Mouse (Mus musculus): Measurements from ENCODE around the gene Prkg1. TPM values are rescaled to one million over a fixed set of nuclear protein-coding genes. Genes with fewer than 3 reads are reported as not detected.

Gene Prkg1
- polyA plus RNA-seq, 1 experiment from 2014 or later: 10.3 TPM

GRCm38 (mm10) chr19:31754642-31755287 is 10.1 kb downstream of the Prkg1 start:
- WGBS: 50% methylated on average over 9 of the region's 9 CpGs
- Histone ChIP-seq H3K27ac (ENCODE audit: low read depth, low read length) (no peak overlapping the region), H3K9ac (replicated peaks; ENCODE audit: low read depth, low read length) (no peak overlapping the region), H3K27me3 (ENCODE audit: control insufficient read depth, insufficient read depth, low read length) (no peaks in the 10 kb centered on the region), H3K4me1 (ENCODE audit: control insufficient read depth, insufficient read depth, low read length) (peaks cover 3% of the 10 kb centered on the region; the same call in 1 of the 2 replicates), H3K4me2 (ENCODE audit: low read depth, low read length) (no peak overlapping the region), H3K36me3 (ENCODE audit: control insufficient read depth, insufficient read depth, low read length) (no peaks in the 10 kb centered on the region), H3K9me3 (ENCODE audit: control insufficient read depth, low read length) (no peaks in the 10 kb centered on the region), H3K4me3 (ENCODE audit: low read depth, low read length) (no peak overlapping the region)
- no peak for ATAC-seq (ENCODE audit: low read depth)

GRCm38 (mm10) chr19:31750976-31751676 is 13.7 kb downstream of the Prkg1 start:
- H3K9me3 ChIP-seq (ENCODE audit: control insufficient read depth, low read length): no peaks in the 10 kb centered on the region
- H3K4me1 ChIP-seq (ENCODE audit: control insufficient read depth, insufficient read depth, low read length): peaks cover 3% of the 10 kb centered on the region; the same call in 1 of the 2 replicates
- no peaks in the 10 kb centered on the region for H3K36me3 ChIP-seq (ENCODE audit: control insufficient read depth, insufficient read depth, low read length)
- no peaks in the 10 kb centered on the region for H3K27me3 ChIP-seq (ENCODE audit: control insufficient read depth, insufficient read depth, low read length)
- H3K27ac ChIP-seq (ENCODE audit: low read depth, low read length): no peak overlapping the region
- ATAC-seq (ENCODE audit: low read depth): no peak
- H3K4me2 ChIP-seq (ENCODE audit: low read depth, low read length): no peak overlapping the region
- no peak overlapping the region for H3K9ac ChIP-seq (replicated peaks; ENCODE audit: low read depth, low read length)
- H3K4me3 ChIP-seq (ENCODE audit: low read depth, low read length): no peak overlapping the region
- 64% methylated on average over 11 of the region's 11 CpGs for WGBS

- no peaks in the 10 kb centered on the region for H3K36me3 ChIP-seq (ENCODE audit: control insufficient read depth, insufficient read depth, low read length)
- H3K9me3 ChIP-seq (ENCODE audit: control insufficient read depth, low read length): no peaks in the 10 kb centered on the region
- H3K9ac ChIP-seq (replicated peaks; ENCODE audit: low read depth, low read length): no peak overlapping the region
- H3K4me3 ChIP-seq (ENCODE audit: low read depth, low read length): no peak overlapping the region
- 10% methylated on average over 2 of the region's 2 CpGs for WGBS
- no peak overlapping the region for H3K4me2 ChIP-seq (ENCODE audit: low read depth, low read length)
- no peak overlapping the region for H3K27ac ChIP-seq (ENCODE audit: low read depth, low read length)
- no peaks in the 10 kb centered on the region for H3K27me3 ChIP-seq (ENCODE audit: control insufficient read depth, insufficient read depth, low read length)
- no peak for ATAC-seq (ENCODE audit: low read depth)
- no peaks in the 10 kb centered on the region for H3K4me1 ChIP-seq (ENCODE audit: control insufficient read depth, insufficient read depth, low read length)
These were observed 18.2 kb downstream of the Prkg1 start for GRCm38 (mm10) chr19:31746635-31747034.

DNA sequence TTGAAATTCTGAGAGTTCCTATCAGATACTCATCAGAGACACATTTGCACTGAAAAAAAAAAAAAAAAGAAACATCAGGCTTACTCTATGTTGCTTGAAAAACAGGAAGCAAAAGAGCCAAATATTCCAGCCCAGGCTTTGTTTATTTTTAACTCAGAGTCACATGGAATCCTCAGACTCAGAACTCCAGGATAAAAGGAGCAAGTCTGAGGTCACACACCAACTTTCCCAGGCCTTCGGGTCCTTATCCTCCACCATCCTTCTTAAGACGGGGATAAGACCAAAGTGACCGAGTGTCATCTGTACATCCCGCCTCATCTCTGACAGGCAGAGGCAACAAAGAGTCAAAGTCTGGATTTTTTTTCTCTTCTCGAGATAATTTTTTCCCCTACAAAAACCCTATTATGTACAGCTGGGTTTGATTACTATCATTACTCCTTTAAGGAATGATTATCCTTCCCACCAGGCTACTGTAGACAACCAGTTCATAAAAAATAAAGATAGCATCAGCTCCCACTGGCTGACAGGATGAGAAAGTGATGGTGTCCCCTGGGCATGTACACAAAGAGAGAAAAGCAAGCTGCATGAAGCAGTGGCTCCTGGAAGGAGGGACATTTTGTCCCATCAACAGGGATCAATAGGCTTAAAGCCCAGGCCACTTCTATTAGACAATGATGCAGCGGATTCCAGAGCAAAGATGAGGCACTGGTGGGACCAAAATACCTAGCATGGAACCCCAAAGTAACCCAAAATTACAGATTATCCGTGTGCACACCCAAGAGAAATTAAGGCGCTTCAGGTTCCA is 21.4 kb downstream of the Prkg1 start:
- Histone ChIP-seq H3K9ac (replicated peaks; ENCODE audit: low read depth, low read length) (no peak overlapping the region), H3K36me3 (ENCODE audit: control insufficient read depth, insufficient read depth, low read length) (no peaks in the 10 kb centered on the region), H3K4me2 (ENCODE audit: low read depth, low read length) (no peak overlapping the region), H3K27ac (ENCODE audit: low read depth, low read length) (no peak overlapping the region), H3K4me3 (ENCODE audit: low read depth, low read length) (no peak overlapping the region), H3K9me3 (ENCODE audit: control insufficient read depth, low read length) (no peaks in the 10 kb centered on the region), H3K27me3 (ENCODE audit: control insufficient read depth, insufficient read depth, low read length) (no peaks in the 10 kb centered on the region), H3K4me1 (ENCODE audit: control insufficient read depth, insufficient read depth, low read length) (no peaks in the 10 kb centered on the region)
- 79% methylated on average over 8 of the region's 8 CpGs for WGBS
- ATAC-seq (ENCODE audit: low read depth): no peak

- H3K27ac ChIP-seq (ENCODE audit: low read depth, low read length): no peak overlapping the region
- ATAC-seq (ENCODE audit: low read depth): no peak
- no peaks in the 10 kb centered on the region for H3K36me3 ChIP-seq (ENCODE audit: control insufficient read depth, insufficient read depth, low read length)
- WGBS: 86% methylated on average over 6 of the region's 6 CpGs
- no peaks in the 10 kb centered on the region for H3K4me1 ChIP-seq (ENCODE audit: control insufficient read depth, insufficient read depth, low read length)
- H3K27me3 ChIP-seq (ENCODE audit: control insufficient read depth, insufficient read depth, low read length): no peaks in the 10 kb centered on the region
- H3K9me3 ChIP-seq (ENCODE audit: control insufficient read depth, low read length): no peaks in the 10 kb centered on the region
- no peak overlapping the region for H3K4me3 ChIP-seq (ENCODE audit: low read depth, low read length)
- no peak overlapping the region for H3K9ac ChIP-seq (replicated peaks; ENCODE audit: low read depth, low read length)
- H3K4me2 ChIP-seq (ENCODE audit: low read depth, low read length): no peak overlapping the region
These were observed 49.9 kb downstream of the Prkg1 start for GRCm38 (mm10) chr19:31714900-31715299.

DNA sequence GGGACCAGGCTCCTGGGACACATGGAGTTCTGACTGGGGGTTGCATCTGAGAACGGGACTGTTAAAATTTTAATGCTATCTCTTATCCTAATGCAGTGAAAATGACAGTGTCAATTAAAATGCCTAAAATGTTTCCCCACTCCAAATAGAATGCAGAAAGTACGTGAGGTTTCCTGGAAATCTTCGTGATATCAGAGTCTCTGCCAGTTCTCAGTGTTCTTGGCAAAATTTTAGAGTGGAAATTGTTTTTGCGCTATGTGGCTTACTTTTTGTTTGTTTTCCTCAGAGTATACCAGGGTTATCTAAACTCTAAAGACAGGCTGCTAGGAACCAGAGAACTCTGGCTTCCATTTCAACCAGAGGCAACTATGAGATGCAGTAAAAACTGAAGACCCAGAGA is 50.4 kb downstream of the Prkg1 start:
- H3K27me3 ChIP-seq (ENCODE audit: control insufficient read depth, insufficient read depth, low read length): no peaks in the 10 kb centered on the region
- WGBS: 89% methylated on average over 4 of the region's 4 CpGs

DNA sequence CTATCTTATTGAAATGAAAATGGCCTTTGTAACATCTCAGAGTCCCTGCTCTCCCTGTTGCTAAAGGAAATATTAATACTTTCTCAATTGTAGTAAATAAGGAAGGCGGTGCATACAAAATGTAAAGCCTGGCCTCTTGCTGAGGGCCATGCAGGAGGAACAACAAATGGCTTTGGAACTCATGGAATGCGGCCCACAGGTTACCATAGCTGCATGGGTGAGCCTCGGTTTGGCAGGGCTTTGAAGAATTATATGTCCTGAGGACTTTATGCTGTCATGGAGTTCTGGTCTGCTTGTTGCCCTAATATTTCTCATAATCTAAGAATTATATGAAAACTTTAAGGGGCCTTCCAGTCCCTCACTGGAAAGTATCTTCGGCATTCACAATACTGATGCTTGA is 51.5 kb downstream of the Prkg1 start:
- Histone ChIP-seq H3K9ac (replicated peaks; ENCODE audit: low read depth, low read length) (no peak overlapping the region), H3K4me1 (ENCODE audit: control insufficient read depth, insufficient read depth, low read length) (no peaks in the 10 kb centered on the region), H3K27me3 (ENCODE audit: control insufficient read depth, insufficient read depth, low read length) (no peaks in the 10 kb centered on the region), H3K36me3 (ENCODE audit: control insufficient read depth, insufficient read depth, low read length) (no peaks in the 10 kb centered on the region), H3K4me3 (ENCODE audit: low read depth, low read length) (no peak overlapping the region), H3K9me3 (ENCODE audit: control insufficient read depth, low read length) (no peaks in the 10 kb centered on the region), H3K4me2 (ENCODE audit: low read depth, low read length) (no peak overlapping the region), H3K27ac (ENCODE audit: low read depth, low read length) (no peak overlapping the region)
- ATAC-seq (ENCODE audit: low read depth): no peak
- 73% methylated on average over 4 of the region's 4 CpGs for WGBS

More for the DNA sequence above, 50.4 kb downstream of the Prkg1 start:
- H3K36me3 ChIP-seq (ENCODE audit: control insufficient read depth, insufficient read depth, low read length): no peaks in the 10 kb centered on the region
- no peak for ATAC-seq (ENCODE audit: low read depth)
- H3K9me3 ChIP-seq (ENCODE audit: control insufficient read depth, low read length): no peaks in the 10 kb centered on the region
- H3K4me2 ChIP-seq (ENCODE audit: low read depth, low read length): no peak overlapping the region
- H3K9ac ChIP-seq (replicated peaks; ENCODE audit: low read depth, low read length): no peak overlapping the region
- no peak overlapping the region for H3K4me3 ChIP-seq (ENCODE audit: low read depth, low read length)
- H3K27ac ChIP-seq (ENCODE audit: low read depth, low read length): no peak overlapping the region
- no peaks in the 10 kb centered on the region for H3K4me1 ChIP-seq (ENCODE audit: control insufficient read depth, insufficient read depth, low read length)

DNA sequence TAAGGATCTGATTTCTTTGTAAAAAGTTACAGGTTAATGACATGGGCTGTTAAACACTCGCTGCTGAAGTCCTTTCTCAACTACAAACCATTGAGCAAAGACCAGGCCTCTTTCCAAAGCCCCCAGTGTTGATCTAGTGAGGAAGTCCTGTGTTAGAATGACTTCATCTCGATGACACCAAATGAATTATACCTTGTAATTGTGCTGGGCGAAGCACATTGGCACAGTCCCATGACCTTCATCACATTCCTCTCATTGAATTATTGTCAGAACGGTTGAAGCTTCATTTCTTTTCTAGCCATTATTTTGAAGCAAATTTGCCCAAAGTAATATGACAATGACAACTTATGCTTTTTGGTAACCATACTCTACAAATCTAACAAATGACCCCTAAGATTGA is 54.5 kb downstream of the Prkg1 start:
- Histone ChIP-seq H3K27ac (ENCODE audit: low read depth, low read length) (no peak overlapping the region), H3K4me3 (ENCODE audit: low read depth, low read length) (no peak overlapping the region), H3K9ac (replicated peaks; ENCODE audit: low read depth, low read length) (no peak overlapping the region), H3K36me3 (ENCODE audit: control insufficient read depth, insufficient read depth, low read length) (no peaks in the 10 kb centered on the region), H3K4me1 (ENCODE audit: control insufficient read depth, insufficient read depth, low read length) (no peaks in the 10 kb centered on the region), H3K9me3 (ENCODE audit: control insufficient read depth, low read length) (no peaks in the 10 kb centered on the region), H3K4me2 (ENCODE audit: low read depth, low read length) (no peak overlapping the region), H3K27me3 (ENCODE audit: control insufficient read depth, insufficient read depth, low read length) (no peaks in the 10 kb centered on the region)
- ATAC-seq (ENCODE audit: low read depth): no peak
- 82% methylated on average over 4 of the region's 4 CpGs for WGBS

- H3K4me1 ChIP-seq (ENCODE audit: control insufficient read depth, insufficient read depth, low read length): no peaks in the 10 kb centered on the region
- H3K36me3 ChIP-seq (ENCODE audit: control insufficient read depth, insufficient read depth, low read length): no peaks in the 10 kb centered on the region
- no peak overlapping the region for H3K4me2 ChIP-seq (ENCODE audit: low read depth, low read length)
- ATAC-seq (ENCODE audit: low read depth): no peak
- no peaks in the 10 kb centered on the region for H3K9me3 ChIP-seq (ENCODE audit: control insufficient read depth, low read length)
- no peak overlapping the region for H3K9ac ChIP-seq (replicated peaks; ENCODE audit: low read depth, low read length)
- H3K27me3 ChIP-seq (ENCODE audit: control insufficient read depth, insufficient read depth, low read length): no peaks in the 10 kb centered on the region
- H3K4me3 ChIP-seq (ENCODE audit: low read depth, low read length): no peak overlapping the region
- no peak overlapping the region for H3K27ac ChIP-seq (ENCODE audit: low read depth, low read length)
These were observed 60.8 kb downstream of the Prkg1 start for GRCm38 (mm10) chr19:31703991-31704390.
